Mouse (Mus musculus) heart, postnatal 10 days (tissue): ENCODE measurements around the gene Dnajc28. TPM values are rescaled to one million over a fixed set of nuclear protein-coding genes. Genes with fewer than 3 reads are reported as not detected.

Source experiments
- DNase-seq, 2 experiments: peaks; one replicate each; pipeline ENCODE4 v3.0.0; 2021
- intact Hi-C: fragments of 180-260 bp; cut with DNase I; formaldehyde crosslinking; loops from one replicate; pipeline ENCODE4 v1.15.1; 2025
- total RNA-seq, 2 experiments: library from RNA; stranded (reverse); gene quantifications; 2 replicates each; pipeline ENCODE4 v1.2.3; 2021

The Dnajc28 gene
- total RNA-seq, 2 experiments from 2014 or later: 9.5 to 11.7 TPM

DNA sequence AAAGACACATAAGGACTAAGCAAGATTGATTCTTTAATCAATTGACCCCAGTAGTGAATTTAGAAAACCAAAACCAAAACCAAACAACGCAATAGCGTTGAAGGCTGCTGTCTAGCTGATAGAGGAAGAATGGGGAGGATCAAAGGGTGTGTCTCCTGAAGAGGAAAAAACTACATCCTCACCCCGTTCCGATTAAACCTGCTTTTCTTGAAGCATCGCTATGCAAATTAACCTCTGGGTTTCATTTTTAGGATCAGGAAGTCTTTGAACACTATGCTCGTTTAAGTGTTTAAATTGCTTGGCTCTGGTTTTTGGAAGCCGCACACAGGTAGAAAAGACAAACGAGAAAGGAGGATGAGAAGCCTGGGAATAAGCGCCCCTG lies 22.4 kb downstream of the Dnajc28 start:
- DNase-seq: no peak
- intact Hi-C loops: loop anchor here (5.0 kb wide), 1 partner anchor 51 kb away; the partner anchor contains the start of genes Gart and Son

DNA sequence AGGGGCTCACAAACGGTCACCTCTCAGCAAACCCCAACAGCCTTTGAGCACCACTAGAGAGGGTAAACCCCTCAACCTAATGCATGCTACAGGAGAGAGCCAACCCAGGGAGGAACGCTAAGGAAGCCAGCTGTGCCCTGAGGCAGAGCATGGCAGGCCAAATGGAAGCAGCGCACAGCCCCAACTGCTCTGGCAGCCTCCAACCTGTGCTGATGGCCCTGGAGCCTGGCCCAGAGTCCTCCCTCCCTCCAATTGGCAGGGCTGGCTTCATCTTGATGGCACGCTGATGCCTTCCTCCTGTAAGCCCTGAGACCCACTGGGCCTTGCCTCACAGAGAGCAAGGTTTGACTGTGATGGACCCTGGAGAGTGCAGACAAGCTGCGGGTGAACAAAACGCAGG lies 23.8 kb downstream of the Dnajc28 start:
- intact Hi-C loops: loop anchor here (5.0 kb wide), 1 partner anchor 52 kb away; the partner anchor contains the start of genes Gart and Son
- peak; percentile 56 to 63 for DNase-seq

DNA sequence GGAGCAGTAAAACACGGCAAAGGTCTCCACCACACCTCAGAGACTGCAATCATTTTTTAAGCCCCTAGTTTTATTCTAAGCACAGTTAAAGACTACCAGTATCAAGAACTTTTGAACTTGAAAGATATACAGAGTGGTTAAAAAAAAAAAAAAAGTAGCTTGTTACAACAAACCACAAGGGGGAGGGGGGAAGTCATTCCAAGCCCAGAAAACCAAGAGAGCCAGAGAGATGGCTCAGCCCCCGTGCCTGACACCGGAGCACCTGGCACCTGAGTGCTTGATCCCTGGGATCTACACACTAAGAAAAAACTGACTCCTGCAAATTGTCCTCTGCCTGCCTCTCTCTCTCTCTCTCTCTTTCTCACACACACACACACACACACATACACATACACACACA lies 25.6 kb downstream of the Dnajc28 start:
- intact Hi-C loops: no loop called here
- no peak for DNase-seq

DNA sequence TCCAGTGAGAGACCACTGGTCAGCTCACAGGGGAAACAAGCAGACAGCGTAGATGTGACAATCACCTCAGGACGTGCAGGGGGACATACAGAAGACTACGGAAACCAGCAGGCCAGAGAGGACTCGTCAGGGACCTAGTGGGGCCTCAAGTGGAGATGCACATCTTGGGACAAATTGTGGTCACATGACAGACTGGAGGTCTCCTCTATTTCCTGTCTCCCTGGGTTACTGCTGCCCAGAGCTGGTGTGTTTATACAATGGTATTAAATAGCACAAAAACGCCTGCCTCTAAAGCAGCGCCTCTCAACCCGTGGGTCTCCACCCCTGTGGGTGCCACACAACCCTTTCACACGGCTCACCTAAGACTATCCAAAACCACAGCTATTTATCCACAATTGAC lies 26.7 kb downstream of the Dnajc28 start:
- DNase-seq: no peak
- intact Hi-C loops: no loop called here

DNA sequence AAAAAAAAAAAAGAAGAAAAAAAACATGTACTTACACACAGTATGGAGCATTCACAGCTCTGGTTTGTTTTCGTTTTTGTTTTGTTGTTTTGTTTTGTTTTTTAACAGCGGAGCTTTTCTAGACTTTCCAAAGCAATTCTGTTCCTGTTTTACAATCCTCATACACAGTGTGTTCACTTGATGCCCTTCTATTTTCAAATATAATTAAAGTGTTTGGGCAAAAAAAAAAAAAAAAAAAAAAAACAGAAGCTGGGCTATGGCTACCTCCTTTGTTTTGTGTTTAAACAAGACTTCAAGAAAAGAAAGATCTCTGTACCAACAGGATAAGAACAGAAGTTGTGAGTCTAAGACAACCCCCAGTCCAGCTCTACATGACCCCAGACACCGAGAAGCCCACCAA lies 30.1 kb downstream of the Dnajc28 start:
- DNase-seq: no peak
- intact Hi-C loops: no loop called here

DNA sequence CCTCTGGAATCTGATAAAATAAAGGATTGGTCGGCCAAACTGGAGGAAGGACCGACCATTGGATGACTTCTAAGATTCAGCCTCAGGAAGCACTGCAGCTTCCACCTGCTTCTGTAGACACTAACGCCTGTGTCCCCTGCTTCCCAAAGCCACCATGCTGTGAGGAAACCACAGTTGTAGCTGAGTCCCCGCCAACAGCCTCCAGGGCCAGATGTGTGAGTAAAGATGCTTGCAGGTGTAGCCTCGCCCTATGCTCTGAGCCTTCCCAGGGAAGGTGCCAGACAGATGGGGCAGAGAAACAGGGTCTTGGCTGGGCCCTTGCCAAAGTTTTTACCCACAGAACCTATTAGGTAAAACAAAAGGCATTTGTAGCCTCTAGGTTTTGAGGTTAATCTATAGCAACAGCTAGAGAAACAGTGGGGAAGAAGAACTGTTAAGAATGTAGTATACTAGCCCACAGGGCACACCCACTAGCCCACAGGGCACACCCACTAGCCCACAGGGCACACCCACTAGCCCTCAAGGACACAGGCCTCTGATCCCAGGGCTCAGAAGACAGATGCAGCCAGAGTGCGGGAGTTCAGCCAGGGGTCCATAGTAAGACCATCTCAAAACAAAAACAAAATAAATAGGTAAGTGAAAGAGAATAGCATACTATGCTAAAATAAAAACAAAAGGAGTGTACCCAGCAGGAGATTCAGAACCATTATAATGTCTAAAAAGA lies 30.9 kb downstream of the Dnajc28 start:
- intact Hi-C loops: no loop called here
- DNase-seq: no peak

DNA sequence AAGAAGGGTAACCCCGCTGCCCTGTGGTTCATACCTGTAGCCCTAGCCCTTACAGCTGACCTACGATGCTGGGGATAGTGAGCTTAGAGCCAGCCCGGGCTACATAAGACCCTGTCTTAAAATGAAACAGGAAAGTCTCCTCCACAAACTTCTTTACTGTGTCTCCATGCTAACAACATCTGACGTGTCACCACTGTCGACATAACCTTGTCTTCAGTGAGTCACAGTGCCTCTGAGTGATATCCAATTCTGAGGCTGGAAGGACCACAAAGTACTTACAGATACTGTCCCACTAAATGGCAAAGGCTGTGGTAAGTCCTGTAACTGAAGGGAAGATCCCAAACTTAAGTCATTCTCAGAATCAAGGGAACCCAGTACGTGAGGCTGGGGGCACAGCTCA lies 32.6 kb downstream of the Dnajc28 start:
- no peak for DNase-seq
- intact Hi-C loops: no loop called here

DNA sequence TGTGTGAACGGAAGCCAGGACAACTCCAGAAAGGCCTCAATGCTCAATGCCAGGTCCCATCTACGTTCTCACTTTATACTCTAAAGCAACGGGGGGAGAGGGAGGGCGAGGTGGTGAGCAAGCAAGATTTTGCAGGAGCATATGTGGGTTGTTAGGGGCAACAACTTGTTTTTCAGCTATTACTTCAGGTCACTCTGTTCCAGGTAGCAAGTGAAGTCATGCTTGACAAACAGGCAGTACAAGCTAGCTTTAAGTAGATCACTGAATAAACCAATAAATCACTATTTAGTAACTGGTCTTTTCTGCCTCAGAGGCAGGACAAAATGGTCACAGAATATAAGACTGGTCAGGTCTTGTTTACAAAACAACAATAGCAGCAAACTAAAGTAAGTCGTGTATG lies 33.2 kb downstream of the Dnajc28 start:
- no peak for DNase-seq
- intact Hi-C loops: no loop called here

DNA sequence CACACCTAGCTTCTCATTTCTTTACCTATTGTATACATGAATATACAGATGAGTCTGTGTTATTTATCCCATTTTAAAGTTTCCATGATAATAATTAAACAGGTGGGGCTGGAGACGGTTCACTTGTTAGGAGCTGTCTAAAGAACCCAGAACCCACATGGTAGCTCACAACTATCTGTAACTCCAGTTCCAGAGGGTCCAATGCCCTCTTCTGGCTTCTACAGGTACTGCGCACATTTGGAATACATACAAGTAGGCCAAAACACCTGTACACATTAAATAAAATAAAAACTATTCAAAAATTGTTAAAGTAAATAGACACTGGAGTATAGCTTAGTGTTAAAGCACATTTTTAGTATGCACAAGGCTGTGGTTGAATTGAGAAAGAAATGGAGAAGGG lies 36.5 kb downstream of the Dnajc28 start:
- peak in 1 of 2 experiments; percentile 62 for DNase-seq
- intact Hi-C loops: loop anchor here (5.0 kb wide), 1 partner anchor 70 kb away; no protein-coding TSS in a partner anchor

DNA sequence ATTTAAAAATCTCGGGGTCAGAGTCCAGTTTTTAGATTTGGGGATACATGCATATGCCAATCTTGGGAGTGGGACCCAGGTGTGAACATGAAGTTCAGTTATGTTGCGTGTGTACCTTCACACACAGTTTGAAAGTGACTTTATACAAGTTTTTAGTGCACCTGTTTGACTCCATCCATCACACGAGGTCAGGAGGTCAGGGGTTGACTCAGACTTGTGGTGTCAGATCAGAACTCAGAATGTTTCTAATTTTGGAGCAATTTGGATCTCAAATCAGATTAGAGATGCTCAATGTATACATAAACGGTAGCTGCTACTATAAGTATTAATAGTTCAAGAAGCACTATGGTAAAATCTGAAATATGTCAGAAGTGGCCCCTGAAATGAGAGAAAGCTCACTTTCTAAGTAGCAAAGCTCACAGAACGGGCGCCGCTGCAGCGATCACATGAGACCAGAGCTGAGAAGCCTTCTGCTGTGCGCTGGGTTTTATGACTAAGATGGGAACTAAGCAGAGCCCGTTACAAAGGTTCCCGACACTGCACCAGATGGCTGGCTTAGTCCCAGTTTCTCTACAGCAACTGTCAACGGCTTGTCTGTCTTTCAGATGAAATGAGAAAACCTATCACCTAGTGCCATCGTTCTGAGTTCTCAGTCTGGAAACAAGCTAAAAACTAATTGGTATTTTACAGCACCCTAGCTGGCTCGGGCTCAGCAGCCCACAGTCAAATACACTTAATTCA lies 39.7 kb downstream of the Dnajc28 start:
- no peak for DNase-seq
- intact Hi-C loops: no loop called here

DNA sequence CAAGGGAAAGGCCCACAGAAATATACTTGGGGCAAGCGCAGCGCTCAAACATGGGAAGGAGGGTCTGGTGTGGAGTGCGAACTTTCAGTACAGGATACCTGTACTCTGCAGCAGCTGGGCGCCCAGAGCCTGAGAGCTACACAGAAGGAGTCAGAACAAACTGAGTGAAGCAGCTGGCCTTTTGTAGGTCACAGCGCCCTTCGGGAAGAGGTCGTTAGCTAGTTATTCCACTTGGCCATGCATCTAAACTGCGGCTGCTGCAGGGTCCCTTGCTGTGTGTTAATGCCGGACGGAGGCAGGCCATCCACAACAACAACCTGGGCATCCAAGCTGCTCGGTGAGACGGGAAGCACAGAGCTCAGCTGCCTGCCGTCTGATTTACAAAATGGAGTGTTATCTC lies 43.7 kb downstream of the Dnajc28 start:
- intact Hi-C loops: no loop called here
- no peak for DNase-seq

DNA sequence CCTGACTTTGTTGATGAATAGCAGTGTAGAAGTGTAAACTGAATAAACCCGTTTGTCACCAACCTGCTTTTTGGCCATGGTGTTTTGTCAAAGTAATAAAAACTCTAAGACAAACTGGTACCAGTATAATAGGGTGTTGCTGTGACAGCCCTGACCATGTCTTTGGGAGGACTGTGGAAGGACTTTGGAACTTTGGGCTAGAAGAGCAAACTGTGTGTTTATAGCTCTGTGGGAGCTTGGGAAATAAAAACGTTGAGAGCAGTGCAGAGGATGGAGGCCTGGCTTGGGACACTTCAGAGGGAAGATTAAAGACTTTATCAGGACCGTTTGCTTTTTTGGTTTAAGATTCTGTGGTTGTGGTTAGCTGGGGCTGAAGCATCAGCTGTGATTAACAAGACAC lies 47.7 kb downstream of the Dnajc28 start:
- no peak for DNase-seq
- intact Hi-C loops: no loop called here

DNA sequence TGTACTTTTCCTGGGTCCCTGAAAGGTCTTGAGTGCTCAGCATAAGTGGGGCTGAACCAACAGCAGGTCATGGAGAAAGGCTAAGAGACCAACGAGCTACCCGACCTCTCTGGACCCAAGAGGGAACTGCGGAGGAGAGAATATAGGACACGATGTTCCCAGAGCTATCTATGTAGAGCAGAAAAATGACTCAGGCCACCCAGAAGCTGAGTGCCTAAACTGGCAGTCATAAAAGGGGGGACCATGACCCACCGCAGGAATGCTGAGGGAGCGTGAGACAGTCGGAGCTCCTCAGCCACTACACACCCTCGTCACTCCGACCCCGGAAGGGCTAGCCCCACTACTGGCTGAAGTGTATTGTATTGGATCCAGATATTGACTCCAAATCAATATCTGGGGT lies 49.9 kb downstream of the Dnajc28 start:
- DNase-seq: no peak
- intact Hi-C loops: no loop called here

DNA sequence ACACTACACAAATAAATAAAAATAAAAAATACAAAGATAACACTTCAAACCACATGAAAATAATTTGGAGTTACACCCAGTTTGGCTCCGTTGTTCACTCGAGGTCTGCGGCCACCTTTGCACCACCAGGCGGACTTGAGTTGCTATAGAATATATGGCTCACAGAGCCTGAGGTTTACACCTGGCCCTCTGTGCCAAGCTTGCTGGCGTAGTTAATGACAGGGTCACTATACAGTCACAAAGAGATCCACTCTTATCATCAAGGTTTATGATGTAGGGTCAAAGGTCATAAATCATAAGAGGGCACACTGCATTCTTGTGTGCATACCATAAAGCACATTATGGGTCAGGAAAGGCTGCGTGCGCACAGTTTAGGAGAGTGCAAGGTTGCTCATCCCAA lies 52.8 kb downstream of the Dnajc28 start:
- DNase-seq: no peak
- intact Hi-C loops: no loop called here

DNA sequence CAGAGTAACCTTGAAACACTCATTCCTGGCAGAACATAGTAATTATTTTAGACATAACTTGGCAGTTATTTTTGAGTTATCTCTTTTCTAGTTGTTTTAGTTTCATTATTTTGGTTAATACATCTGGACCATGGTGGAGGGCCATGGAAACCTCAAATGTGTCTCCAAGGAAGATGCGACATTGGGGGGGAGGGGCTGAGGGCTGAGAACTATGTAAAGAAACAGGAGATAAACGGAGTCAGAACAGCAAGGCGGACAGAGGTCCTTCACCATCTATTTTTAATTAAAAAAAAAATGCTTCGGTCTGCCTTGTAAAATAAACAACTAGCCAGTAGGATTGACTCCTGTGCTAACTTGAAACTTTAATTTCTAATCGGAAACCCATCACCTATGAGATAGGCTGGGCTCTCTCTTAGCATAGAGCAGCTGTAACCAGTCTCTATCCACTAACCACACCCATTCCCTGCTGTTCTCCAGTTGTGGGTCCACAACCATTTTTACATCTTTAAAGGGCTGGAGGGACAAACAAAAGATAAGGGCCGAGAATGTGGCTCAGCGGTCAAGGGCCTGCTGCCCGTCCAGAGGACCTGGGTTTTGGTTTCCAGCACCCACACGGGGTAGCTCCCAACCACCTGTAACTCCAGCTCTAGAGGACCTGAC lies 53.4 kb downstream of the Dnajc28 start:
- no peak for DNase-seq
- intact Hi-C loops: no loop called here

DNA sequence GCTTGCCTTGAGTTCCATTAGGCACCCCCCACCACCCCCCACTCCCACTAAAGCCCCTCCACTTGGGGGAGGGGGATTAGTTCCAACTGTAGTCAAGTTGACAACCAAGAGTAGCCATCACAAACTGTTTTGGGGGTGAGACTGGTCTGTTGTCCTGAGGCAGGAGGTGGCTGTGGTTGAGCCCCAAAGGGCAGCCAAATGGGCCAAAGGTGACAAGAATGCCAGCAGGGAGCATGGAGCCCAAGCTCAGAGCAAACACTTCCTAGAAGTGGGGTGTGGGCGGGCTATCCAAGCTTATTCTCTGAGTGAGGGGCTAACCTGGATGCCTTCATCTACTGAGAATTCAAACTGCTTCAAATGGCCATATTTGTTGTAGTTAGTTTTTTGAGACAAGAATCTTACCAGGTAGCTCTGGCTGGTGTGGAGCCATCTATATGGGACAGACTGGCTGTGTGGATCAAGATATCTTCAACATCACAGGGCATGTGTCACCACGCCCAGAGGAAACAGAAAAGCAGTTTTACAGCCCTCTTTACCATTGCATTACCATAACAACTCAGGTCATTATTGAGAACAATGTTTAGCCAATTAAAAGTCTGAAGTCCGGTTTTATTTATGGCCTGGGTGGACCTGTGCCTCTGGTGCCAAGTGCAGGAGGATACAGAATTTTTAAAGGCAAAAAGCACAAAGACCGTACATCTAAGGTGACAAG lies 54.1 kb downstream of the Dnajc28 start:
- intact Hi-C loops: no loop called here
- DNase-seq: peak in 1 of 2 experiments; percentile 39

Other genes with a start within 250 kb of the Dnajc28 start
- gene Ifnar2, start 246.2 kb downstream of the Dnajc28 start, total RNA-seq: 10 to 100 TPM; 39.1 to 42.0 TPM
- gene Gm21970, start 227.3 kb downstream of the Dnajc28 start, total RNA-seq: not detected
- gene Il10rb, start 212.9 kb downstream of the Dnajc28 start, total RNA-seq: 100 to 1,000 TPM in 1 of 2 experiments, 10 to 100 TPM in 1; 82.7 to 101 TPM
- gene Ifnar1, start 133.8 kb downstream of the Dnajc28 start, total RNA-seq: 10 to 100 TPM; 46.6 to 58.9 TPM
- 100 to 1,000 TPM; 116 to 132 TPM for gene Ifngr2, start 72.0 kb downstream of the Dnajc28 start, total RNA-seq
- gene Tmem50b, start 21.2 kb downstream of the Dnajc28 start, total RNA-seq: 10 to 100 TPM; 46.9 to 55.3 TPM
- 10 to 100 TPM; 56.2 to 63.4 TPM for gene Gart, start 27.9 kb upstream of the Dnajc28 start, total RNA-seq
- gene Son, start 28.5 kb upstream of the Dnajc28 start, total RNA-seq: 100 to 1,000 TPM; 201 to 204 TPM
- gene Donson, start 69.7 kb upstream of the Dnajc28 start, total RNA-seq: 1 to 10 TPM; 5.1 to 9.8 TPM
- gene Cryzl1, start 109.9 kb upstream of the Dnajc28 start, total RNA-seq: 10 to 100 TPM; 30.0 to 32.2 TPM
- gene Itsn1, start 110.3 kb upstream of the Dnajc28 start, total RNA-seq: 10 to 100 TPM; 41.0 to 41.2 TPM